Mouse (Mus musculus): ENCODE measurements around the gene Iars2.

DNA sequence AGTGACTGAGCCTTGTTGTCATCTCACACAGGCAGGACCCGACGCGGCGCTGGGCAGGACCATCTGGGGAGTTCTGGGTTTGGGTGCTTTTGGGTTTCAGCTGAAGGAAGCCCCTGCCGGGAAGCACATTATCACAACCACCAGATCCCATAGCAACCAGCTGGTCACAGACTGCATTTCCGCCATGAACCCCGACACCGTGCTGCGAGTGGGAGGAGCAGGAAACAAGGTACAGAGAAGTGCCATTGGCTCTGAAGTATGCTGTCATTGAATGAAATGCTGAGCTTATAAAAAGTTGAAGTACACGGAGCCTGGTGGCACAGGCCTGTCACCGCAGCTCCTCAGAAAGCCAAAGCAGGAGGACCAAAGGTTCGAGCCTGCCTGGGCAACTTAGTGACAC, 23.0 kb upstream of the Iars2 start:
- TF ChIP-seq CHD2 (IDR thresholded peaks at IDR 0.05; ENCODE audit: low read length) (no peak), GABPA (IDR thresholded peaks at IDR 0.05; ENCODE audit: insufficient replicate concordance, low read depth, low read length) (no peak), EP300 (IDR thresholded peaks at IDR 0.05; ENCODE audit: low read length) (no peak), SMC3 (IDR thresholded peaks at IDR 0.05; ENCODE audit: low read depth, low read length) (no peak), CTCF (conservative IDR thresholded peaks at IDR 0.05 in 1 of 2, IDR thresholded peaks at IDR 0.05 in 1 of 2; ENCODE audit: low read depth in 2 of 2, low read length in 2 of 2) (no peak), TCF12 (IDR thresholded peaks at IDR 0.05; ENCODE audit: low read depth, low read length) (no peak), HCFC1 (IDR thresholded peaks at IDR 0.05; ENCODE audit: low read depth, low read length) (no peak), ELF1 (IDR thresholded peaks at IDR 0.05; ENCODE audit: low read depth, low read length) (no peak), USF1 (IDR thresholded peaks at IDR 0.05; ENCODE audit: low read depth, low read length) (no peak), USF2 (conservative IDR thresholded peaks at IDR 0.05; ENCODE audit: low read depth, low read length) (no peak), ZNF384 (IDR thresholded peaks at IDR 0.05; ENCODE audit: low read depth, low read length) (no peak), POLR2A (IDR thresholded peaks at IDR 0.05; ENCODE audit: low read depth, low read length) (no peak), MAX (IDR thresholded peaks at IDR 0.05; ENCODE audit: low read length) (no peak), MAFK (IDR thresholded peaks at IDR 0.05; ENCODE audit: insufficient replicate concordance, low read length) (no peak)

Measured in CH12.LX (cell line).